Mouse (Mus musculus): ENCODE data around the gene Olfr642. TPM values are rescaled to one million over a fixed set of nuclear protein-coding genes. Genes with fewer than 3 reads are reported as not detected.

Gene Olfr642
- total RNA-seq (2014; rRNA removed) (not detected in 2 replicates), polyA plus RNA-seq (2015; fragmentation: Nextera tagmentation; extraction: Ambion mirVana) (not detected in 2 replicates)

DNA sequence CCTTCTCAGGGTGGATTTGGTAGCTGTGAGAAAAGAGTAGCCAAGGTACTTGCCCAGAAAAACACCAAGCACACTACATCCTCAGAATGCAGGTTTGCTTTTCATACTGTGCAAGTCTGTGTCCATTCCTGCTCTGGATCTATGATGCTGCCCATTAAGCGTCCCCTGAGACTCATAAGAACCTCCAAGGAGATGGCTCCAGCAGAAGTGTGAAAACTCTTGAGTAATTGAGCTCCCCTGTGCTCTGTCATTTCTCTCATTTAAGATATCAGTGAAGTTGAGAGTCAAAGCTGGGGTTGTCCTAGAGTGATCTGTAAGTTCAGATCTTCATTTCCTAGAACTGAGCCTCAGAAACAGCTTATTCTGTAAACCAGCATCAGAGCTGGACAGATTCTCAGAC lies at the start of gene Olfr642:
TSS of gene Olfr642 (minus strand) at position 101 of the 400 bp plus-strand sequence.
- ATAC-seq (ENCODE audit: low FRiP score), result no peak
- 71% methylated on average over 1 of the region's 1 CpGs for WGBS

DNA sequence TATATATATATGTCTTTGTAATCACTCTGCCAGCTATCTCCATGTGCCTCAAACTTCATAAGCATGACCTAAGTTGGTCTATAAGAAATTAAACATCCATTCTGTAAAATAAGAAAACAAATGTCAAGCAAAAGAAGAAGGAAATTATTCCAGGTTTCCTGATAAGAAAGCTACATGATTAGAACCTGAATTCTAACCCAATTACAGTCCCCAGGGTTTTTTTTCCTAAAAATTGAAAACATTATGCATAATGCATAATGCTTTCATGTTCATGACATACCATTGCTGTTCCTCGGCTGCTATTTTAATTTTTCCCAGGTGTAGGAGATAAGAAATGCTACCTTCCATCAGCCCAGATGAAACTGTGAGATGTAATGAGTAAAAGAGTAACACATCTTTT lies 32.9 kb upstream of the Olfr642 start, which contains the start of gene Olfr645:
TSS of gene Olfr645 (minus strand) at position 101 of the 400 bp plus-strand sequence.
- DNase-seq (ENCODE audit: low spot score) (no peak), ATAC-seq (ENCODE audit: low FRiP score) (no peak)
- Histone ChIP-seq H3K27ac (ENCODE audit: low read depth, low read length) (no peak within 1 kb of the TSS), H3K9me3 (ENCODE audit: low read length) (no peaks in the 10 kb centered on the region), H3K4me3 (ENCODE audit: low read depth, low read length) (no peak within 1 kb of the TSS), H3K4me1 (ENCODE audit: insufficient read depth, low read length) (no peaks in the 10 kb centered on the region), H3K9ac (replicated peaks; ENCODE audit: low read length, poor library complexity, severe bottlenecking) (no peak within 1 kb of the TSS), H3K4me2 (ENCODE audit: low read depth, low read length, poor library complexity, severe bottlenecking) (no peak within 1 kb of the TSS), H3K36me3 (ENCODE audit: insufficient read depth, low read length) (no peaks in the 10 kb centered on the region), H3K27me3 (ENCODE audit: insufficient read depth, low read length) (no peaks in the 10 kb centered on the region)
- no peak for TF ChIP-seq CTCF (IDR thresholded peaks at IDR 0.05)
- WGBS, result 67% methylated on average over 1 of the region's 1 CpGs

More for the DNA sequence above, at the start of gene Olfr642:
- no peak within 1 kb of the TSS for H3K9ac ChIP-seq (replicated peaks; ENCODE audit: low read length, poor library complexity, severe bottlenecking)
- no peak within 1 kb of the TSS for H3K27ac ChIP-seq (ENCODE audit: low read depth, low read length)
- H3K4me2 ChIP-seq (ENCODE audit: low read depth, low read length, poor library complexity, severe bottlenecking), result no peak within 1 kb of the TSS
- H3K27me3 ChIP-seq (ENCODE audit: insufficient read depth, low read length), result no peaks in the 10 kb centered on the region
- TF ChIP-seq CTCF (IDR thresholded peaks at IDR 0.05), result no peak
- no peak within 1 kb of the TSS for H3K4me3 ChIP-seq (ENCODE audit: low read depth, low read length)
- no peaks in the 10 kb centered on the region for H3K4me1 ChIP-seq (ENCODE audit: insufficient read depth, low read length)
- no peak for DNase-seq (ENCODE audit: low spot score)
- H3K36me3 ChIP-seq (ENCODE audit: insufficient read depth, low read length), result no peaks in the 10 kb centered on the region
- no peaks in the 10 kb centered on the region for H3K9me3 ChIP-seq (ENCODE audit: low read length)

DNA sequence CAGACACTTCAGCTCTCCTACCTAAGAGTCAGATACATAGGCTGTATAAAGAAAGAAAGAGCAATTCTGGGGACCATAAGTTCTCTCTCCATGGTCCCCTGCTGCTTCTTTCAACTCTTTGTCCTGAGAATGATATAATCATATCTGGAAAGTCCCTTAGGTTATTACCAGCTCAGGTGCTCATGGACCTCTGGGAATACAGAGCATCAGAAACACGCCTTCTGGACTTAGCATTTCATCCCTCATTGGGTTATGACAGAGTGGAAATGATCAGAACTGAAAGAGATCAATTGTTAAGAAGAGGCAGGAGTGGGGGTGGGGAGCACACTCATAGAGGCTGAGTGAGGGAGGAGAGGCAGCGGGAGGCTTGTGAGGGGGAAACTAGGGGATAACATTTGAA lies 19.3 kb upstream of the Olfr642 start, which contains the start of gene Olfr644:
TSS of gene Olfr644 (minus strand) at position 101 of the 400 bp plus-strand sequence.
- no peak within 1 kb of the TSS for H3K4me3 ChIP-seq (ENCODE audit: low read depth, low read length)
- DNase-seq (ENCODE audit: low spot score) (no peak), ATAC-seq (ENCODE audit: low FRiP score) (no peak)
- H3K9me3 ChIP-seq (ENCODE audit: low read length), result no peaks in the 10 kb centered on the region
- TF ChIP-seq CTCF (IDR thresholded peaks at IDR 0.05), result no peak
- no peak within 1 kb of the TSS for H3K9ac ChIP-seq (replicated peaks; ENCODE audit: low read length, poor library complexity, severe bottlenecking)
- WGBS, result 67% methylated on average over 2 of the region's 2 CpGs
- no peaks in the 10 kb centered on the region for H3K27me3 ChIP-seq (ENCODE audit: insufficient read depth, low read length)
- H3K4me1 ChIP-seq (ENCODE audit: insufficient read depth, low read length), result no peaks in the 10 kb centered on the region
- H3K4me2 ChIP-seq (ENCODE audit: low read depth, low read length, poor library complexity, severe bottlenecking), result no peak within 1 kb of the TSS
- H3K27ac ChIP-seq (ENCODE audit: low read depth, low read length), result no peak within 1 kb of the TSS
- H3K36me3 ChIP-seq (ENCODE audit: insufficient read depth, low read length), result no peaks in the 10 kb centered on the region

DNA sequence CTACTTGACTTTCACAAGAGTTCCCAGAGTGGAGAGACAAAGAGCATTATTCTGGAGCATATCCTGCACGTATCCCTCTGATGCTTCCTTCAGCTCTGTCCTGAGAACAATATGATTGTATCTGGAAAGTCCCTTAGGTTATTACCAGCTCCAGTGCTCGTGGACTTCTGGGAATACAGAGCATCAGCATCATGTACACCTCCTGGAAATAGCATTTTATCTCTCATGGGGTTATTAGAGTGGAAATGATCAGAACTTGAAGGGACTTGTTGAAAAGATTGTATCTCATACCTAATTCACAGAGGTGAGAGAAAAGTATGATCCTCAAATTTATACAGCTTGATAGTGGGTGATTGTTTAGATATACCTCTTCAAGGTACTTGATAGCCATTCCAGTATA lies 8.9 kb upstream of the Olfr642 start, which contains the start of gene 4930516K23Rik:
TSS of gene 4930516K23Rik (minus strand) at position 101 of the 400 bp plus-strand sequence.
- ATAC-seq (ENCODE audit: low FRiP score) (no peak), DNase-seq (ENCODE audit: low spot score) (no peak)
- Histone ChIP-seq H3K36me3 (ENCODE audit: insufficient read depth, low read length) (no peaks in the 10 kb centered on the region), H3K27ac (ENCODE audit: low read depth, low read length) (no peak within 1 kb of the TSS), H3K27me3 (ENCODE audit: insufficient read depth, low read length) (no peaks in the 10 kb centered on the region), H3K9ac (replicated peaks; ENCODE audit: low read length, poor library complexity, severe bottlenecking) (no peak within 1 kb of the TSS), H3K4me2 (ENCODE audit: low read depth, low read length, poor library complexity, severe bottlenecking) (no peak within 1 kb of the TSS), H3K4me3 (ENCODE audit: low read depth, low read length) (no peak within 1 kb of the TSS), H3K4me1 (ENCODE audit: insufficient read depth, low read length) (no peaks in the 10 kb centered on the region), H3K9me3 (ENCODE audit: low read length) (no peaks in the 10 kb centered on the region)
- WGBS, result 50% methylated on average over 2 of the region's 2 CpGs
- TF ChIP-seq CTCF (IDR thresholded peaks at IDR 0.05), result no peak

- 88% methylated on average over 1 of the region's 1 CpGs for WGBS
- Histone ChIP-seq H3K4me2 (ENCODE audit: low read depth, low read length, poor library complexity, severe bottlenecking) (no peak overlapping the region), H3K27ac (ENCODE audit: low read depth, low read length) (no peak overlapping the region), H3K9me3 (ENCODE audit: low read length) (no peaks in the 10 kb centered on the region), H3K36me3 (ENCODE audit: insufficient read depth, low read length) (no peaks in the 10 kb centered on the region), H3K9ac (replicated peaks; ENCODE audit: low read length, poor library complexity, severe bottlenecking) (no peak overlapping the region), H3K4me3 (ENCODE audit: low read depth, low read length) (no peak overlapping the region), H3K27me3 (ENCODE audit: insufficient read depth, low read length) (no peaks in the 10 kb centered on the region), H3K4me1 (ENCODE audit: insufficient read depth, low read length) (no peaks in the 10 kb centered on the region)
- ATAC-seq (ENCODE audit: low FRiP score), result no peak
- DNase-seq (ENCODE audit: low spot score), result no peak
- no peak for TF ChIP-seq CTCF (IDR thresholded peaks at IDR 0.05)
Observed at GRCm38 (mm10) chr7:104059215-104059614, 6.7 kb upstream of the Olfr642 start.

DNA sequence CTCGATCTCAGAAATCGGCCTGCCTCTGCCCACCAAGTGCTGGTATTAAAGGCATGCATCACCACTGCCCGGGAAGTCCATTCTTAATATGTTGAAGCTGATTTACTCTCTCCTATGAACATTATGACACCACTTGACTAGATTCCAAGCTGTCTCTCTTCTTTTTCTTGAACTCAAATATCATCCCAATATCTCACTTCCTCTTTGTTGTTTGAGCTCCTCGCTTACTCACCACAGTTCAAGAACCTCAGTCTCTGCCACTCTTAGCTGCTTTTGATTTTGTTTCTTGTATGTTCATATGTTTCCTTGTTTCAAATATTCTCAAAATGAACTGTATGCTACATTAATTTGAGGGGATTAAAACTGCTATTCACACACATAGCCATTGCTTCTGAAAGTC lies 1.7 kb downstream of the Olfr642 start:
- DNase-seq (ENCODE audit: low spot score) (no peak), ATAC-seq (ENCODE audit: low FRiP score) (no peak)
- no peak overlapping the region for H3K9ac ChIP-seq (replicated peaks; ENCODE audit: low read length, poor library complexity, severe bottlenecking)
- H3K27me3 ChIP-seq (ENCODE audit: insufficient read depth, low read length), result no peaks in the 10 kb centered on the region
- no peak overlapping the region for H3K4me3 ChIP-seq (ENCODE audit: low read depth, low read length)
- WGBS, result 92% methylated on average over 4 of the region's 4 CpGs
- no peak for TF ChIP-seq CTCF (IDR thresholded peaks at IDR 0.05)
- no peak overlapping the region for H3K4me2 ChIP-seq (ENCODE audit: low read depth, low read length, poor library complexity, severe bottlenecking)
- no peaks in the 10 kb centered on the region for H3K36me3 ChIP-seq (ENCODE audit: insufficient read depth, low read length)
- no peak overlapping the region for H3K27ac ChIP-seq (ENCODE audit: low read depth, low read length)
- no peaks in the 10 kb centered on the region for H3K4me1 ChIP-seq (ENCODE audit: insufficient read depth, low read length)
- no peaks in the 10 kb centered on the region for H3K9me3 ChIP-seq (ENCODE audit: low read length)
